Mouse (Mus musculus): ENCODE data around the gene Tfr2.

DNA sequence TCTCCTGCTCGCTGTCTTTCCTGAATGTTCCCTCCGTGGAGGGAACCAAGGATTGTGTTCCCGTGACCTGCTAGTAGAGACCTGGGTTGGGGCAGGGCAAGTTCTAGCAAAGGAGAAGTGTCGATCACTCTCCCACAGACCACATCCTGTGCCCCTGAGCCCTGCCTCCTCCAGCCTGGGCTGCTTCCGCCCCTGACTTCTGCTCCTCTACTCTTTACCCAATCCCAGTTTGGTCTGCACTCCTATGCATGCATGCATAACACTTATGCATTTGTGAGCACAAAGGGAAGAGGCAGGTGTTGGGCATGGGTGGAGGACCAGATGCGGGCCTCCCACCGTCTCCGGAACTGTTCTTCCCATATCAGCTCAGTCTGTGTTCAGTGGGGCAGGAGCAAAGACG, 61.5 kb downstream of the Tfr2 start:
- TF ChIP-seq CTCF (IDR thresholded peaks at IDR 0.05; ENCODE audit: low read depth) = no peak
- TF ChIP-seq EP300 (IDR thresholded peaks at IDR 0.05; ENCODE audit: low read depth) = no peak
